Mouse (Mus musculus): ENCODE measurements at regions not wholly inside any gene's neighbourhood (a gene's known extent, or its start where the extent isn't known, plus 50 kb on each side); places are given as distances from the start of the nearest gene placed in this dataset.

- no peaks in the 10 kb centered on the region for H3K27me3 ChIP-seq (ENCODE audit: control insufficient read depth in 1 of 2, insufficient read depth in 2 of 2, low read length in 2 of 2)
- no peak for TF ChIP-seq TAL1 (IDR thresholded peaks at IDR 0.05; ENCODE audit: low read length)
- TF ChIP-seq NRF1 (IDR thresholded peaks at IDR 0.05; ENCODE audit: insufficient read depth, low read depth, low read length, poor library complexity, severe bottlenecking): no peak
- TF ChIP-seq SIN3A (IDR thresholded peaks at IDR 0.05; ENCODE audit: low read length): no peak
- no peak for TF ChIP-seq POLR2A (IDR thresholded peaks at IDR 0.05; ENCODE audit: control insufficient read depth in 1 of 2, insufficient read depth in 1 of 2, low read depth in 1 of 2, low read length in 2 of 2, poor library complexity in 1 of 2)
- TF ChIP-seq TCF12 (IDR thresholded peaks at IDR 0.05; ENCODE audit: low read depth, low read length): no peak
- no peak for TF ChIP-seq GATA1 (IDR thresholded peaks at IDR 0.05; ENCODE audit: low read depth, low read length)
- TF ChIP-seq GABPA (IDR thresholded peaks at IDR 0.05; ENCODE audit: low read depth, low read length): no peak
- H3K36me3 ChIP-seq (ENCODE audit: control insufficient read depth in 1 of 2, insufficient read depth in 2 of 2, low read length in 2 of 2): no peaks in the 10 kb centered on the region
- no peaks in the 10 kb centered on the region for H3K79me2 ChIP-seq (ENCODE audit: control insufficient read depth, insufficient read depth, low read length, poor library complexity)
- H3K4me3 ChIP-seq (ENCODE audit: control insufficient read depth in 1 of 2, insufficient read depth in 1 of 2, low read depth in 2 of 2, low read length in 2 of 2): no peak overlapping the region
- no peak overlapping the region for H3K9ac ChIP-seq (ENCODE audit: control insufficient read depth, low read depth, low read length, poor library complexity, severe bottlenecking)
- no peaks in the 10 kb centered on the region for H3K9me3 ChIP-seq (replicated peaks; ENCODE audit: insufficient read depth, low read length)
- H3K4me1 ChIP-seq (ENCODE audit: control insufficient read depth in 1 of 2, insufficient read depth in 2 of 2, low read length in 2 of 2): no peaks in the 10 kb centered on the region
- DNase-seq (ENCODE audit: low read depth, low spot score): peak; percentile 6
- H3K27ac ChIP-seq (ENCODE audit: control insufficient read depth, low read depth, low read length): no peak overlapping the region
Measured at GRCm38 (mm10) chr8:73930344-73930743, 577.0 kb upstream of the Large1 start.

- no peaks in the 10 kb centered on the region for H3K36me3 ChIP-seq (ENCODE audit: control insufficient read depth in 1 of 2, insufficient read depth in 2 of 2, low read length in 2 of 2)
- no peaks in the 10 kb centered on the region for H3K79me2 ChIP-seq (ENCODE audit: control insufficient read depth, insufficient read depth, low read length, poor library complexity)
- H3K9me3 ChIP-seq (replicated peaks; ENCODE audit: insufficient read depth, low read length): no peaks in the 10 kb centered on the region
- DNase-seq (ENCODE audit: low read depth, low spot score): no peak
- no peak overlapping the region for H3K4me3 ChIP-seq (ENCODE audit: control insufficient read depth in 1 of 2, insufficient read depth in 1 of 2, low read depth in 2 of 2, low read length in 2 of 2)
- H3K4me1 ChIP-seq (ENCODE audit: control insufficient read depth in 1 of 2, insufficient read depth in 2 of 2, low read length in 2 of 2): no peaks in the 10 kb centered on the region
- no peaks in the 10 kb centered on the region for H3K27me3 ChIP-seq (ENCODE audit: control insufficient read depth in 1 of 2, insufficient read depth in 2 of 2, low read length in 2 of 2)
- no peak overlapping the region for H3K27ac ChIP-seq (ENCODE audit: control insufficient read depth, low read depth, low read length)
- TF ChIP-seq POLR2AphosphoS2 (IDR thresholded peaks at IDR 0.05; ENCODE audit: low read length) (no peak), RAD21 (IDR thresholded peaks at IDR 0.05; ENCODE audit: low read depth, low read length) (no peak), CTCF (IDR thresholded peaks at IDR 0.05 in 2 of 3, conservative IDR thresholded peaks at IDR 0.05 in 1 of 3; ENCODE audit: control insufficient read depth in 1 of 3, insufficient read depth in 1 of 3, low read depth in 2 of 3, low read length in 3 of 3, poor library complexity in 1 of 3, severe bottlenecking in 1 of 3) (no peak), ZC3H11A (IDR thresholded peaks at IDR 0.05; ENCODE audit: low read depth, low read length) (no peak), ELF1 (IDR thresholded peaks at IDR 0.05; ENCODE audit: low read depth, low read length) (no peak)
- H3K9ac ChIP-seq (ENCODE audit: control insufficient read depth, low read depth, low read length, poor library complexity, severe bottlenecking): no peak overlapping the region
Measured at GRCm38 (mm10) chr8:73925515-73926241, 572.3 kb upstream of the Large1 start.

- Histone ChIP-seq H3K9ac (ENCODE audit: control insufficient read depth, low read depth, low read length, poor library complexity, severe bottlenecking) (no peak overlapping the region), H3K36me3 (ENCODE audit: control insufficient read depth in 1 of 2, insufficient read depth in 2 of 2, low read length in 2 of 2) (no peaks in the 10 kb centered on the region), H3K4me1 (ENCODE audit: control insufficient read depth in 1 of 2, insufficient read depth in 2 of 2, low read length in 2 of 2) (no peaks in the 10 kb centered on the region), H3K27me3 (ENCODE audit: control insufficient read depth in 1 of 2, insufficient read depth in 2 of 2, low read length in 2 of 2) (no peaks in the 10 kb centered on the region), H3K4me3 (ENCODE audit: control insufficient read depth in 1 of 2, insufficient read depth in 1 of 2, low read depth in 2 of 2, low read length in 2 of 2) (no peak overlapping the region), H3K79me2 (ENCODE audit: control insufficient read depth, insufficient read depth, low read length, poor library complexity) (no peaks in the 10 kb centered on the region), H3K9me3 (replicated peaks; ENCODE audit: insufficient read depth, low read length) (no peaks in the 10 kb centered on the region), H3K27ac (ENCODE audit: control insufficient read depth, low read depth, low read length) (no peak overlapping the region)
- no peak for TF ChIP-seq POLR2AphosphoS5 (IDR thresholded peaks at IDR 0.05; ENCODE audit: borderline replicate concordance, low read depth, low read length)
- TF ChIP-seq TAL1 (IDR thresholded peaks at IDR 0.05; ENCODE audit: low read length): no peak
- no peak for TF ChIP-seq ZMIZ1 (IDR thresholded peaks at IDR 0.05; ENCODE audit: low read depth, low read length)
- no peak for TF ChIP-seq USF2 (IDR thresholded peaks at IDR 0.05; ENCODE audit: borderline replicate concordance in 1 of 2, insufficient read depth in 1 of 2, low read depth in 1 of 2, low read length in 2 of 2)
- TF ChIP-seq NELFE (IDR thresholded peaks at IDR 0.05; ENCODE audit: low read depth, low read length): no peak
- no peak for TF ChIP-seq UBTF (IDR thresholded peaks at IDR 0.05; ENCODE audit: borderline replicate concordance, insufficient read depth, low read depth, low read length)
- no peak for TF ChIP-seq ETS1 (IDR thresholded peaks at IDR 0.05; ENCODE audit: low read depth, low read length)
- no peak for TF ChIP-seq MAX (IDR thresholded peaks at IDR 0.05; ENCODE audit: low read length)
- no peak for TF ChIP-seq KAT2A (conservative IDR thresholded peaks at IDR 0.05; ENCODE audit: low read depth, low read length)
- TF ChIP-seq E2F4 (IDR thresholded peaks at IDR 0.05; ENCODE audit: borderline replicate concordance, low read depth, low read length): no peak
- TF ChIP-seq RAD21 (IDR thresholded peaks at IDR 0.05; ENCODE audit: low read depth, low read length): no peak
- no peak for TF ChIP-seq ZNF384 (IDR thresholded peaks at IDR 0.05; ENCODE audit: low read depth, low read length)
- no peak for DNase-seq (ENCODE audit: low read depth, low spot score)
Measured at GRCm38 (mm10) chr8:73923181-73923580, 569.8 kb upstream of the Large1 start.

Data from MEL (cell line).